Mouse (Mus musculus) right cerebral cortex, adult 2 months (tissue): Measurements from ENCODE around the gene Pbx1.
A peak's percentile ranks its signal among the peaks of the same experiment; 100 is the strongest.

Experiments used
- DNase-seq, 2 experiments: peaks; one replicate each; pipeline ENCODE4 v3.0.0; 2021 to 2022; ENCODE audit warnings: low spot score in 2 of 2

Gene Pbx1

DNA sequence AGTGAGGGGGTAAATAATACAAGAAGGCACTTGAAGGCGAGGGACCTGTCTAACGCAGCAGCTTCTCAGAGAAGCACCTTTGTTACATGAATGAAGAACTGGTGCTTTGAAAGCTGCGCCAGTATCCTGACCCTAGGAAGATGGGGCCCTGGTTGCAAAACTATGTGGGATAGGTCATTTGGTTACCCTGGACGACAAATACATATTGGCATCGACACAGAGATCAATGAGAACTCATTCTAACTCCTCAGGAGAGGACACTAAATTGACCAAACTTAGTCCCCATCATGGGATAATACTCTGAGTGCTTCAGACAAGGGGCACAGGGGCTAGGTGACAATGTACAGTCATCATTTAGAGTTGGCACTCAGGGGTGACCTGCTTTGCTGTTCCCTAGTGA is 264.3 kb downstream of the Pbx1 start:
- no peak for DNase-seq

DNA sequence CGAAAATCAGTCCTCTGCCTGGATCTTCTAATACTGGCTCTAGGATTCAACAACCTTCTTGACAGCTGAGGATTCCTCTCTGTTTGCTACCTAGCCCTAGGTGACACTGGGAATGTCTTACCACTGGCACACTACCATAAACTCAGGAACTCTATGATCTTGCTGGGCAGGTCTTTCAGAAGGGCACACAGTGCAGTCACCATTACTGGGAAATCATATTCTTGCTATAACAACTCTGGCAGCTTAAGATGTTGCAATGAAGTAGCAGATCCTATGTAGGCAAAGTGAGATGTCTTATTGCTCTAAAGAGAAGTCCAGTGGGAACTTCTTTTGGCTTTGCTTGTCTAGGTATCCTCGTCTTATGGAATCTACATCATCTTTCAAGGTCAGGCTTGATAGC is 265.2 kb downstream of the Pbx1 start:
- no peak for DNase-seq

DNA sequence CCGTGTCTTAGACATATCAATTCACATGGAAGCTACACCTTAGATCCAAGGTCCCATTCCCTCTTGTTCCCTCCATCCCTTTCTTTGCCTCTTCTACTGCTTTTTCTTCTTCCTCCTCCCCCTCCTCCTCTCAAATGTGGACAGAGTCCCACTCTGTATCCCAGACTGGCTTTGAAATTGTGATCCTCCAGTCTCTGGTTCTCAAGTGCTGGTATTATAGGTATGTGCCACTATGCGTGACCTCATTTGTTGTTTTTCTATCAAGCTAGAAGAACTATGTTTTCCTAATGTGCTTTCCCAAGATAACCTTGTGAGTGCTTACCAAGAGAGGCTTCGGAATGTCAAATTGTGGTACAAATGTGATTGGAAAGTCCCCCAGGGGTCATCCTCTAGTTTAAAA is 267.1 kb downstream of the Pbx1 start:
- no peak for DNase-seq

DNA sequence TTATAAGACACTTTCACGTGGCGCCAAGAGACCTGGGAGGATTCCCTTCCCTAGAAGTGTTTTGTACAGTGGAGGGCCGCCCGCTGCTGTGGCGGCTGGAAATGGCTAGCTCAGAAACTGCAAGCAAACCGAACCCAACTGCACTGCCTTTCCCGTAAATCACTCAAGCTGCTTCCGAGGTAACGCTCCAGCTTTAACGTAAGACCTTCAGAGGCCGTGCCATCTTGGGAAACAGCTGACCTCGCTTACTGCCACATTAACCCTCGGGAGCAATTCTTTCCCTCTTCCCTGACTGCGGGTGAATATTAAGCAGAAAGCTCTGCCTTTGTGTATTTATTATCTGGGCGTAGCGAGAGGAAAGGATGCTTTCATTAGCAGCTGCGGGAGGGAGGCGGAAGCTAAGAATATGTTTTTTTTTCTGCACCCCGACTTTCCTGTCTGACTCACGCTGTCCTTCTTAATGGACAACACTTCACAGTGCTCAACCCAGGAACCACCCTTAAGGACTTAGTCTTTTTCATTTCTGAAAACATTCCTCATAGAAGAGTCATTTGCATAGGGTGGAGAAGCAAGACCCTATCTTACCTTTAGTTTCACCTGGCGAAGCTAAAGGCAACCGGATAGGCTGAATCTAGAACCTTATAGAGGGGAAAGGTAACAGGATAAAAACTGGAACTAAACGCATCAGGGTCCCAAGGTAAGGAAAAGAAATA is 268.4 kb downstream of the Pbx1 start:
- peak in 1 of 2 experiments; percentile 34 for DNase-seq

DNA sequence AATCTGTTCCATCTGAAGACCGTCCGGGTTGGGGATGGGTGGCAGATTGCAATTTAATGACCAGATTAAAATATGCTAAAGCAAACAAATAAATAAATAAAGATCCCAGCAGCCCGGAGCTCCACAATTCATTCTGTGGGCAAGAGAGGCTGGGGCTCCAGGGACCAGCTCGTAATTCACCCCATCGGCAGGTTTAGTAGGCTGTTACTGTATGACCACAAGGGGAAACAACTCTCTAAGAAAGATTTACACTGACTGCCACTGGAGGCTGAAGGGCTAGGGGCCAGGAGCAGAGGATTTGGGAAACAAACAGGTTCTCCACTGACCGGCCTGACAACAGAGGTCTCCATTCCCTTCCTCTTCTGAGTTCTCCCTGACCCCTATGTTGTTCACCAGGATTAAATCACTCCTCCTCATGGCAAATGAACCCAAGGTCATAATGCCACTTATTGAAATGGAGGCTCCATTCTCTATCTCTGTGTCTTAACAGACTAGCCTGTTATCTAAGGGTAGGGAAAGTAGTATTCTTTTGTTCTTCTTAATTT is 292.9 kb downstream of the Pbx1 start:
- DNase-seq, result no peak

DNA sequence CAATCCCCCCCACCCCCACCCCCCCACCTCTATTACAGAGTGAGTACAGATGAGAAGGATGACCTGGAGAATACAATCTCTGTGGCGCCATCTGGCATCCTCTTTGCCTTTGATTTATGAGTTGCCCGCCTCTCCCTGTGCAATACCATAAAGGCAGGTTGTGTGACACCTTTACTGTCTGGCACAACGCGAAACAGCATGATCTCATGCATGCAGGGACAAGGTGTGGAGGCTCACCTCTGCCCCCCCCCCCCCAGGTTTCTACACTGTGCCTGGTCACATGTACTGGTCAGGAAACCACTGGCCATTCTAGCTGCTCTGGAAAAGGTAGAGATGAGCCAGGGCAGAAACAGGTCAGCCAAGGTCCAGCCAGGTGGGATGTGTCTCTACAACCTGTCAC is 293.4 kb downstream of the Pbx1 start:
- no peak for DNase-seq

DNA sequence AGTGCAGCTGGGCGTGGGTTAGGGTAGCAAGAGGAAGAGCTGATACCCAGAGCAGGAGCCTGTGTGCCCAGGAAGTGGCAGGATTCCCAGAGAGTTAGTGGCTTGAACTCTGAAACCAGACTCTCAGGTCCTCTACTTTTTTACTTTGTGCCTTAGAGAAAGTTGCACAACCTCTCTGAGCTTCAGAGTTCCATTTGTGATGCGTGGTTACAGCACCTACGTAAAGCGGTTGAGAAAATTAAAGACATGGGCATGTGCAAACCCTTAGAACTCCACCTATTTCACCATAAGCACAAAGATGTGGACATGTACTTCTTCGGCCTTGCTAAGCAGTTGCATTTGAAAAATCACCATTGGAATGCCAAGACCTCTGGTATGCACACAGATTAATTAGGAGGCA is 294.2 kb downstream of the Pbx1 start:
- no peak for DNase-seq

DNA sequence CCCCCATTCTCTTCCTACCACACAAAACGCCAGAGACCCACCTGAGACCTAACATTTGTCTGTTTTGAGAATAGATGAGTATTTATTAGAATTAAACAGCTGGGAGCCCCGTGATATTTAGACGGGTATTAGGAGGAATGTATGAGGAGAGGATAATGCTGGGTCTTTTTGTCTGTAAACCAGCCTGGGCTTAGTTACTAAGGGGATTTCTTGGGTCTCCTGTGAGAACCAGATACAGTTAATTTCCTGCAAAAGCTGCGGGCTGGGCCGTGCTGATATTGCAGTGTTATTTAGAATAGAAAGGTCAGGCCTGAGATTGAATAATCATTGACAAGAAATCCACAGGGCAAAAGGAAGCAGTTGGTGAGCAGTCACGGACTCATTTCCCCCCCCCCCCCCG is 296.5 kb downstream of the Pbx1 start:
- no peak for DNase-seq

DNA sequence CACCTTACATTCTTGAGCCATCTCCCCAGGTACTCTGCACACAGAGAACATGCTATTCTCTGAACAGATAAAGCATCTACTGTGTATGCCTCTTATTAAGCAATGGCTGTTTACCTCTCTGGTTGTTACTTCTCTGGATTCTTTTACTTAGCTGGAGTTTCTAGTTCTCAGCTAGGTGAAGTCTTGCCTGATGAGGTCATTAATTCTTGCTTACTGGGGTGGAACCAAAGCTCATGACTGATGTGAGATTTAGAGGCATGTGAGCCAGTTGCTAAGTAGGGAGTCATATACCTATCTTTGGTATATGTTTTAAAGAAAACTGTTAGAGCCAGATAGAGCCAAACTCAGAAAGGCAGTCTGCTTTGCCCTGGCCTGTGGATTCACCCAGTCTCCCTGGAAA is 298.4 kb downstream of the Pbx1 start:
- no peak for DNase-seq

DNA sequence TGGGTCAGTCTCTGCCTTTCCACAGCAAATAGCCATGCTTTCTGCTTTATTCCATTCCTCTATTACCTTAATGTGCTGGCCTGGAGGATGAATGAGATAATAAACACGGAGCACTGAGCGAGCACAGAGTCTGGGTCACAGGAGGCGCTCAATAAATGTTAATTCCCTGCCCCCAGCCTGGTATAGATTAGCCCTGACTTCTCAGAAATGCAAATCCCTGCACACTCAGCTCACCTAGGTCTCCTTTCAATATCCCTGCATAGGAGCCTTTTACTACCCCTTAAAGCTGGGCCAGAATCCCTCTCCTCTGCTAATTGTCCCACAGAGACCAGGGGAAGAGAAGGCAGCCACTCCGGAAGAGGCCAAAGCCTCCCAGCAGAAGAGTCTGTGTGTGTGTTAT is 304.1 kb downstream of the Pbx1 start:
- no peak for DNase-seq

DNA sequence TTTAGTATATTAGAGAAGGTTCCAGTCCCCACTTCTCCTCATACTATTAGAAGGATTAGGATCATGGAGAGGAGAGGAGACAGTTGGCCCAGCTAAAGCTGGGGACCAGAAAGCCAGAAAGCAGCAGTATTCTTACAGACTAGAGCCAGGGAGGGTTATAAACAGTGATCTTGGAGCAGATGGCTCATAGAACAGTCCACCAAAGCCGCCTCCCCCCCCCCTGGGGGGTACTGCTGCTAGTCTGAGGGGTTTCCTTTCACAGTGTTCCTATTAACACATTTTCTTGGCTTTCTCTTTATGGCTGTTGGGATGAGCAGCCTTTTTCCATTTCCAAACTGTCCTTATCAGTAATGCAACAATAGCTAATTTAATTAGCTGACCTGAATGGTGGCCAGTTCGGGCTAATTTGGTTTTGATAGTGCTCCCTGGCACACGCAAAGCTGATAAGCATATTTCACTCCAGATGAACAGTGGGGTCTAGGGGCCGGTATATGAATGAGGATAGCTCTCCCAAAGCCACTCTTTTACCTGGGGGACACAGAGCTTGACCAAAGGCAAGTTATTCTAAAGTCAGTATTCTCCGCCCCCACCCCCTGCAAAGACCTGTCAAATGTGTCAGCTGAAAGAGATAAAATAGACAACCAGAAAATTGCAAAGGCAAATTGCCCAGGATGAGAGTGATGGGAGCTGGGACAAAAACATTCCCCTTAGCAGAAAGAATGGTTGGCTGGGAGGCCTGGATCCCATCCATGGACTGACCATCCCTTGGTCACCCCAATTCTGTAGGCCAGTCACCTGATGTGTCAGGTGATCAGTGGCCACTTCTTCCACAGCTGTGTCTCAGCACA is 307.2 kb downstream of the Pbx1 start:
- no peak for DNase-seq

DNA sequence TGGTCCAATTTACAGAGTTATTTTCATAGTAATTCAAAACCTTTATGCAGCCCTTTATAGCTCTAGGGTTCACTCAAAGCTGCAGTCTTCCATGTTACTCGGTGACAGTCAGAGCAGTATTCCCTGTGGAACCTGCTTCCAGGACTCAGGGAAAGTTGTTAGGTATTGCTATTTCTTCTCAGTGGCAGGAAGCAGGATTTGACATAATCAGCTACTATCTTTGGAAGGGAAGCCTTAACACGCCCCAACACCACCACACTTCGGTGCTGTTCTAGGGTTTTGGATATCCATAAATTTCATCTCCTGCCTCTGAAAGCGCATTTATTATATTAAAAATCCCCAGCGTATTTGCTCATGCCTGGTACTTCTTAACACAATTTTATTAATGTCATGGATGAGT is 314.0 kb downstream of the Pbx1 start:
- DNase-seq, result no peak

DNA sequence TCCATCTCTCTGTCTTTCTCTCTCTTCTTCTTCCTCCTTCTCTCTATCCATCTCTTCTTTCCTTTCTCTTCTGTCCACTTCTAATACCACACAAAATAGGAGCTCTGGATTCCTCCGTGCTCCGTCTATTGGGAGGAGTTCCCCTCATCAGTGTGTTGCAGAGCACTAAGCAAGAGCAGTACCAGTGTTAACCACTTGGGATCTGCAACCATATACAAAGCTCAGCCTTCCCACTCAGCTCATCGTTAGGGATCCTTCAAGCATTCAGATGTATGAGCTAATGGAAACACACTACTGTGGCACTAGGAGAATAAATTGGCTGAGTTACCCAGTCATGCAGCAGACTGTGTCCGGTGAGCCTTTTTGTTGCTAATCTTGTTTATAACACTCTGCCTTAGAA is 314.7 kb downstream of the Pbx1 start:
- DNase-seq, result no peak

DNA sequence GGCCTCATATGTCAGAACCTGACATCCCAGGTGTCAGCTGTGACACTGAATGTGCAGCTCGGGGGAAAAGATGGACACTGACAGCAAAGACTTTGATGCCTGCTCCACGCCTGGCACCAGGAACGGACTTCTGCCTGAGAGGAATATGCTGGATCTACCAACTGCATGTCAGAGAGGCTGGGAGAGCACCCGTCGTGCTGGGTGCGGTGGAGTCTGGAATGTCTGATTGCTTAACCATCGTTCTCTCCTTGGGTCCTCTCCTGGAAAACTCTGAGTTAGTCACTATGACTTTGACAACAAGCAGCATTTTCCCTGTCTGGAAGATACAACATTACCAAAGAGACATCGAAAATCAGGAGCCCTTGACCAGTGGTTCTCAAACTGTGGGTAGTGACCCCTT is 322.3 kb downstream of the Pbx1 start:
- no peak for DNase-seq

DNA sequence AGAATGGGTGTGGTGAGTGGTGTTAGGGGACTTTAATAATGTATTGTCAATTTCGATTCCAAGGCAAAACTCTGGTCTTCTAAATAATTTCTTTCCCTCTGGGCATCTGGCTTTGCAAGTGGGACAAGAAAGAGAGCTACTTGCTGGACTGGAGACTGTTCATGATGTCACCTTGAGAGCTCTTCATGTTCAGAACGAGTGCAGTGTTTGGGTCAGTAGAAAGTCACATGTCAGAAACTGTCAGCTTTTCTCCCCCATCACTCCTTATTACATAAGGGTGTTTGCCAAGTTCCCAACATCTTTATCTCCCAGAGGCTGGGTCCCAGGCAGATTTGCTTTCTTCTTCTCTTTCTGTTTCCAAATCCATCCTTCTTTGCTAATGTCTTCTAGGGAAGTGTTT is 328.2 kb downstream of the Pbx1 start:
- no peak for DNase-seq

DNA sequence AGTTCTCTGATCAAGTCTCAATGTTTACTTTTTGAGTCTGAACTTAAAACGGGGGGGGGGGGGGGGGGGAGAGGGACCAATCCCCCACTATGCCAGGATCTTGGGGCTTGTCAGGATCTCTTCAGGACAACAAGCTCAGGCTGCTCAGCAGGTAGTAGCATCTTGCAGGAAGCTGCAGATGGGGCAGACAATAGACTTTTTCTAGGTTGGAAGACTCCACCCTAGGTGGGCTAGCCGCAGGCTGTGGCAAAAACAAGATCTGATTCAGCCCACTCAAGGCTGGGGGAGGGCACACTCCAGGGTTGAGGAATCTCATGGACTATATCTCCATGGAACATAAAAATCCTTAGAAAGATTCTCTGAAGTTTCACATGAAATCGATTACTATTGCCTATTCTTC is 330.6 kb downstream of the Pbx1 start:
- DNase-seq, result no peak

DNA sequence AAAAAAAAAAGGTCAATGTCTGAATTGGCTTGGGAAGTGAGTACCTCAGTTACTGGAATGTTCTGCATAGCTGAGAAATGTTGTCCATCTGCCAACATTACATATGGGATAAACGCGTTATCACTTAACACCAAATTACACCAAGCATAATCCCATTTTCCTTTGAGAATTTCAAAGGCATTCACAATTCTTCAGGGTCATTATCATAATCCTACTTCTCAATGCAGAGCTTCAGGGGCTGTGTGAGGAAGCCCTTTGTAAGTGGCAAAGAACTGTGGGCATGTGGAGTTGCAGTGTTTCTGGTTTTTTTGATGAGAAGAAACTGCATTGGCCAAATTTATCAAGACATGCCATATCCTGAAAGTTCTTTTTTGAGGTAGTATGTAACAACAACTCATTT is 333.3 kb downstream of the Pbx1 start:
- DNase-seq, result no peak

DNA sequence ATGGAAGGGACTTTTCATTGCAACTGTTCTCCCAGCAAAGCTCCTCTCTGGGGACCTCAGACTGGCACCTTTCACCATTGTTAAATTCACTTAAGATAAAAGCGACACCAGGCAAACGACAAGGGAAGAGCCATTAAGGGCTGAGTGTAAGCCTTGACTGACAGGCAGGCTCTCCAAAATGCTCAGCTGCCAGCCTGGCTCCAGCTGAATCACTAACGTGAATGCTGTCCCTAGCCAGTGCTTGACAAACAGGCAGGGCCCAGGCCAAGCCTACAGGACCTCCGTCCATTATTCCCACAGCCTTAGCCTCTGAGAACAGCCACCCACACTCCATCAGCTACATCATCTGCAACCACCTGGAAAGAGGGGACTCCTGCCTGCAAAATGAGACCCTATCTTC is 337.4 kb downstream of the Pbx1 start:
- no peak for DNase-seq

DNA sequence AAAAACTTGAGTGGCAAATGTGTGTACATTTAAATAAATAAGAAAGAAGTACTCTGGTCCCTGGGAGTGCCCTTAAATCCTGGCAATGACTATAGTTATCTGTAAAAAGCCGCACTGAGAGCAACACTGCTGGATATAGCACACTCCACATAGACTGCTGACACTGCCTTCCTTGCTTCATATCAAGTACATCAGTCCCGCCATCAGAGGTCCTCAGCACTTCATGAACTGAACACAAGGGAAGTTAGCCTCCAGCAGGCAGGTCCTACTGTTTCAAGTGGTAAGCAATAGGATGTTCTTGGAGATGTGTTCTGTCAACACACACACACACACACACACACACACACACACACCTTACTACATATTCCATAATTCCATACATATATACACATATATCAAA is 339.0 kb downstream of the Pbx1 start:
- peak; percentile 35 to 43 for DNase-seq

DNA sequence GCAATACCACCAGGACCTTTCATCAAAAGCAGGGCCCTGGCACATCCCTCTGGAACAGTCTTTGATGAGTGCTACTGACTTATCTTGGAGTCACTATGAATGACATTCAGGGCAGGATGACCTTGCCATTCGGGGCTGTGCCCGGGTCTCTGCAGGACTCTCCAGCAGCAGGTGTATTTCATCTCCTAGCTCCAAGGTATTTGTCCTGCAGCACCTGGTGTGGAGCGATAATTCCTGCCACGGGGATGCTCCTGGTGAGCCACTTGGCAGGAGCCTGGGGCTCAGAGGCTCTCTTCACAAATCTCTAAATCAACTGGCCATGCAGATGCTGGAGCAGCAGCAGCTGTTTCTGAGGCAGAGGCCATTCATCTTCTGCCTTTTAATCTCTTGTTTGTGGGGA is 340.4 kb downstream of the Pbx1 start:
- no peak for DNase-seq

DNA sequence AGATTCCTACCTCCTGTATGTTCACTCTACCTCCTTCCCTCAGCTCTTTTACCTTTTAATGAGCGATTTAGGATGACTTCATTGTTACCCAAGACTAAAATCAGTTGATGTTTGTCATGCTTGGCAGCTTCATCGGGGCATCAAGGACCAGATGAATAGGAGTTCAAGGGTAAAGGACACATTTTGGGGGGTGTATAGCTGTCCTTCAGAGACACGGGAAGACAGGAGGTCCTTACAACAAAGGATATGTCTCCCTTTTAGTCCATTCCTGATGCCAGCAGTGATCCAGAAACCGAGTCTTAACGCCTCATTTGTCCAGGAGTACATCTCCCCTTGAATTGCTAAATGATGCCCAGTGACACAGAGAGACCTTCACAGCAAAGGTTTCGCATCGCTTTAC is 343.4 kb downstream of the Pbx1 start:
- no peak for DNase-seq

DNA sequence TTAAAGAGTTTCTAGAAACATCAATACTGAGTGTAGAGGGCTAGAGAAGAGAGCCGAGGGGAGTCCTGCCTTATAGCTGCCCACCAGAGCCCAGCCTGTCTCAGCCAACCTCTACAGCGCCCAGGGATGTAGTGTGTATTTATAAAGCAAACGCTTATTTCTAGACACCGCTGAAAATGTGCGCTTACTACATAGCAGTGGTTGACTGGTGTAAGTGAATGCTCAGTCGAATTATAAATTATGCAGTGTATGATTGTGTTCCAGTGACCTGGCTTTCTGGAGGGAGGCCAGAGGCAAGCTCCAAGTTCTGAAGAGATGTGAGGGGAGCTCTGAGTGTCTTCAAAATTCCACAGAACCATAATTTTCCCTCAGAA is 352.7 kb downstream of the Pbx1 start:
- DNase-seq, result no peak

DNA sequence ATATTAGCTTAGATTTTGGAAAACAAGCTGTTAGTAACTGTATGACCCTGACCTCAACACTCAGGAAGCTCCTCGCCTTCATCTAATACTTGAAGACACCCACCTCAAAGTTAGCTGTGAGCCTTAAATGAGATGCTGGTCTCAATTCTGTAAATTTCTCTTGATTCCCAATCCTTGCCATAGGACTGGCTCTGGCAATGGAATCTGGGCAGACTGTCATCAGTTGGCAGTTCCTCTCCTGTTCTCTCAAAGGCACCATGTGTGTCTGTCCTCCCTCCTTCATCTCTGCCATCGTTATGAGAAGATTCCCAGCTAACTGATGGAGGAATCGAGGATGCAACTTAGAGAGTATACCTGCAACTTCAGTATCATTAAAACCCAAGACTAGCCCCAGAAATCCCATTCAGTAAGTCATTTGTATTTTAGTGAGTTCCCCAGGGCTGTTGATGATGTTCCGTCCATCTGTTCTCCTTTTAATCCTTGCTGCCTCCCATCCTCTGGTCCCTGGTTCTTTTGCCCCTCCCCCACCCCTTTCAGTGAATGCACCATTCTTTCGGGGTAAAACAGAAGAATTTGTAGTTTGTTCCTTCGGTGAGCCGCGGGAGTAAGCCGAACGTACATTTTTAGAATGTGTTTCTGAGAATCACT is 353.2 kb downstream of the Pbx1 start:
- no peak for DNase-seq
